Mouse (Mus musculus): ENCODE measurements around the gene Mospd1. TPM values are rescaled to one million over a fixed set of nuclear protein-coding genes. Genes with fewer than 3 reads are reported as not detected.

The Mospd1 gene
- polyA plus RNA-seq, 1 experiment from 2014 or later = 66.8 TPM

GRCm38 (mm10) chrX:53337355-53337754, 32.9 kb downstream of the Mospd1 start:
- Histone ChIP-seq H3K4me3 (ENCODE audit: control insufficient read depth in 1 of 2, insufficient read depth in 1 of 2, low read depth in 1 of 2, low read length in 2 of 2) (no peak overlapping the region), H3K36me3 (ENCODE audit: control insufficient read depth, insufficient read depth, low read length) (no peaks in the 10 kb centered on the region), H3K27ac (replicated peaks in 1 of 2; ENCODE audit: control insufficient read depth in 1 of 2, insufficient read depth in 1 of 2, low read depth in 2 of 2, low read length in 2 of 2) (no peak overlapping the region), H3K27me3 (ENCODE audit: control insufficient read depth, insufficient read depth, low read length) (no peaks in the 10 kb centered on the region), H3K4me2 (ENCODE audit: low read length) (no peak overlapping the region), H3K9me3 (ENCODE audit: control insufficient read depth, low read length) (no peaks in the 10 kb centered on the region), H3K4me1 (ENCODE audit: control insufficient read depth in 2 of 2, insufficient read depth in 2 of 2, low read length in 2 of 2) (no peaks in the 10 kb centered on the region), H3K9ac (ENCODE audit: low read length) (no peak overlapping the region)
- no peak for ATAC-seq (ENCODE audit: insufficient number of reproducible peaks, insufficient read depth, low FRiP score, low read depth)

- H3K27ac ChIP-seq (replicated peaks in 1 of 2; ENCODE audit: control insufficient read depth in 1 of 2, insufficient read depth in 1 of 2, low read depth in 2 of 2, low read length in 2 of 2) = no peak overlapping the region
- H3K4me1 ChIP-seq (ENCODE audit: control insufficient read depth in 2 of 2, insufficient read depth in 2 of 2, low read length in 2 of 2) = no peaks in the 10 kb centered on the region
- WGBS = 75% methylated on average over 4 of the region's 4 CpGs
- H3K9me3 ChIP-seq (ENCODE audit: control insufficient read depth, low read length) = no peaks in the 10 kb centered on the region
- no peaks in the 10 kb centered on the region for H3K27me3 ChIP-seq (ENCODE audit: control insufficient read depth, insufficient read depth, low read length)
- no peak overlapping the region for H3K4me3 ChIP-seq (ENCODE audit: control insufficient read depth in 1 of 2, insufficient read depth in 1 of 2, low read depth in 1 of 2, low read length in 2 of 2)
- no peak overlapping the region for H3K9ac ChIP-seq (ENCODE audit: low read length)
- ATAC-seq (ENCODE audit: insufficient number of reproducible peaks, insufficient read depth, low FRiP score, low read depth) = no peak
- no peak overlapping the region for H3K4me2 ChIP-seq (ENCODE audit: low read length)
- no peaks in the 10 kb centered on the region for H3K36me3 ChIP-seq (ENCODE audit: control insufficient read depth, insufficient read depth, low read length)
These were observed 39.9 kb downstream of the Mospd1 start for GRCm38 (mm10) chrX:53330396-53330795.

- no peak overlapping the region for H3K4me2 ChIP-seq (ENCODE audit: low read length)
- no peak overlapping the region for H3K4me3 ChIP-seq (ENCODE audit: control insufficient read depth in 1 of 2, insufficient read depth in 1 of 2, low read depth in 1 of 2, low read length in 2 of 2)
- H3K27me3 ChIP-seq (ENCODE audit: control insufficient read depth, insufficient read depth, low read length) = no peaks in the 10 kb centered on the region
- no peaks in the 10 kb centered on the region for H3K36me3 ChIP-seq (ENCODE audit: control insufficient read depth, insufficient read depth, low read length)
- H3K9ac ChIP-seq (ENCODE audit: low read length) = no peak overlapping the region
- ATAC-seq (ENCODE audit: insufficient number of reproducible peaks, insufficient read depth, low FRiP score, low read depth) = peak; percentile 59; the same call in 1 of the 2 replicates
- no peaks in the 10 kb centered on the region for H3K9me3 ChIP-seq (ENCODE audit: control insufficient read depth, low read length)
- peak overlapping the region; percentile 38 to 44; a peak in 2 of 4 replicates for H3K27ac ChIP-seq (replicated peaks in 1 of 2; ENCODE audit: control insufficient read depth in 1 of 2, insufficient read depth in 1 of 2, low read depth in 2 of 2, low read length in 2 of 2)
- H3K4me1 ChIP-seq (ENCODE audit: control insufficient read depth in 2 of 2, insufficient read depth in 2 of 2, low read length in 2 of 2) = peaks cover 7 to 11% of the 10 kb centered on the region in 2 experiments
- 50% methylated on average over 4 of the region's 4 CpGs for WGBS
These were observed 49.2 kb downstream of the Mospd1 start for GRCm38 (mm10) chrX:53321111-53321510.

- 51% methylated on average over 2 of the region's 2 CpGs for WGBS
- no peak for ATAC-seq (ENCODE audit: insufficient number of reproducible peaks, insufficient read depth, low FRiP score, low read depth)
These were observed 49.7 kb downstream of the Mospd1 start for GRCm38 (mm10) chrX:53320564-53320963.

More at GRCm38 (mm10) chrX:53320564-53320963, 49.7 kb downstream of the Mospd1 start:
- peaks cover 7 to 11% of the 10 kb centered on the region in 2 experiments for H3K4me1 ChIP-seq (ENCODE audit: control insufficient read depth in 2 of 2, insufficient read depth in 2 of 2, low read length in 2 of 2)
- no peaks in the 10 kb centered on the region for H3K9me3 ChIP-seq (ENCODE audit: control insufficient read depth, low read length)
- no peaks in the 10 kb centered on the region for H3K27me3 ChIP-seq (ENCODE audit: control insufficient read depth, insufficient read depth, low read length)
- H3K4me2 ChIP-seq (ENCODE audit: low read length) = no peak overlapping the region
- no peak overlapping the region for H3K9ac ChIP-seq (ENCODE audit: low read length)
- peak overlapping the region in 1 of 2 experiments; percentile 44; a peak in 1 of 4 replicates for H3K27ac ChIP-seq (replicated peaks in 1 of 2; ENCODE audit: control insufficient read depth in 1 of 2, insufficient read depth in 1 of 2, low read depth in 2 of 2, low read length in 2 of 2)
- no peaks in the 10 kb centered on the region for H3K36me3 ChIP-seq (ENCODE audit: control insufficient read depth, insufficient read depth, low read length)
- no peak overlapping the region for H3K4me3 ChIP-seq (ENCODE audit: control insufficient read depth in 1 of 2, insufficient read depth in 1 of 2, low read depth in 1 of 2, low read length in 2 of 2)

Other genes with a start within 250 kb of the Mospd1 start
- gene Plac1, start 130.4 kb downstream of the Mospd1 start, polyA plus RNA-seq (2014; fragmentation: Nextera tagmentation; extraction: Ambion mirVana) = 8.1 and 8.4 TPM in 2 replicates
- gene Fam122b, start 100.7 kb downstream of the Mospd1 start, polyA plus RNA-seq (2014; fragmentation: Nextera tagmentation; extraction: Ambion mirVana) = 28.3 TPM in 2 replicates
- not detected in 2 replicates for gene Fam122c, start 97.1 kb downstream of the Mospd1 start, polyA plus RNA-seq (2014; fragmentation: Nextera tagmentation; extraction: Ambion mirVana)
- gene Etd, start 64.4 kb upstream of the Mospd1 start, polyA plus RNA-seq (2014; fragmentation: Nextera tagmentation; extraction: Ambion mirVana) = not detected in 2 replicates
- gene Rtl8c, start 237.5 kb upstream of the Mospd1 start, polyA plus RNA-seq (2014; fragmentation: Nextera tagmentation; extraction: Ambion mirVana) = 62.5 and 64.6 TPM in 2 replicates
- not detected in 2 replicates for gene Gm14597, start 238.5 kb upstream of the Mospd1 start, polyA plus RNA-seq (2014; fragmentation: Nextera tagmentation; extraction: Ambion mirVana)